Mouse (Mus musculus): ENCODE data around the gene Gm20822.
"Not testable (repeated sequence)": the region's sequence is repeated elsewhere in the genome, so short reads cannot be mapped to it uniquely, and the experiment has no call there.

Gene Gm20822

DNA sequence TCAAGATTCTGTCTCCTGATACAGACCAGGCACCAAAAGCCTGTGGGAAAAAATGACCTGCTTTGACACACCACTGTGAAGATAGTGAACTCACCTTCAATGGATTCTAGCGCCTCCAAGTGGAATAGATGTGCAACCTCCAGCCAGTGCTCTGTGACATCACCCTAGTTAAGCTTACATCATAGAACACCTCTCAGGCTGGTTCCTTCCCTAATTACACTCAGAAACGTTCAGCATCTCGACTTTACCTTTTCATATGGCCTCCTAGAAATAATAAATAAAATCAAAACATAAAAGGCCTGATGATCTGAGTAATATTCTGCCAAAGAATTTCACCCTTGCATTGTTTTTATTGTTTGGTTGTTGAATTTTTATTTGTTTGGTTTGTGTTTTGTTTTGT, at the start of gene Gm20822:
Gene Gm20822, minus strand, starts transcription at position 101 of the 400 bp plus-strand sequence.
- not testable (repeated sequence) for DNase-seq

Data from right cerebral cortex, adult 18-20 months (tissue).